Comparison of ENCODE assay signal across 8 mouse cellular contexts in genomic region chr16:52031712-52032251, GRCm38 (mm10). TPM values are rescaled to one million over a fixed set of nuclear protein-coding genes. Genes with fewer than 3 reads are reported as not detected.
DNase-seq lines count a peak whose midpoint lies in the region; ATAC-seq lines count a peak whose summit lies in the region.

No protein-coding gene starts in this region.

- peak; percentile 58 for ATAC-seq in frontal cortex, adult (ENCODE audit: low TSS enrichment)
- ATAC-seq in lung, embryonic 16.5 days (ENCODE audit: low read depth): peak; percentile 90

- H3K4me1 ChIP-seq in hindbrain, embryonic 10.5 days (replicated peaks): peaks cover 29% of the 10 kb centered on the region
- peaks cover 17% of the 10 kb centered on the region for H3K4me1 ChIP-seq in lung, embryonic 16.5 days (replicated peaks; ENCODE audit: control insufficient read depth, insufficient read depth, low read length)

- peak; percentile 36 for DNase-seq in MEL-GATA-1-ER (ENCODE audit: extremely low read depth, low read depth)
- DNase-seq in cerebellum, adult 8-10 months: peak; percentile 76
- DNase-seq in hindbrain, embryonic 10.5 days (ENCODE audit: low spot score): peak; percentile 84
- peak; percentile 82 for DNase-seq in layer of hippocampus, adult 9-11 months
- peak; percentile 92 for DNase-seq in ovary, postnatal 36 days (ENCODE audit: low spot score)
- DNase-seq in thymus, postnatal 25 days: peak; percentile 69

- peaks cover 30% of the 10 kb centered on the region for H3K36me3 ChIP-seq in hindbrain, embryonic 10.5 days
- peaks cover 14% of the 10 kb centered on the region; the same call in 1 of the 2 replicates for H3K36me3 ChIP-seq in lung, embryonic 16.5 days (ENCODE audit: control insufficient read depth, insufficient read depth, low read length)

- WGBS in hindbrain, embryonic 10.5 days: under 1% methylated on average over 37 of the region's 37 CpGs
- under 1% methylated on average over 37 of the region's 37 CpGs for WGBS in lung, embryonic 16.5 days

- H3K4me2 ChIP-seq in lung, embryonic 16.5 days (ENCODE audit: low read depth, low read length): peak overlapping the region; percentile 69

- H3K9ac ChIP-seq in lung, embryonic 16.5 days (ENCODE audit: low read length): peak overlapping the region; percentile 98

- no peaks in the 10 kb centered on the region for H3K27me3 ChIP-seq in hindbrain, embryonic 10.5 days (ENCODE audit: insufficient read depth, poor library complexity, severe bottlenecking)
- no peaks in the 10 kb centered on the region for H3K27me3 ChIP-seq in lung, embryonic 16.5 days (ENCODE audit: control insufficient read depth, insufficient read depth, low read depth, low read length)

- no peaks in the 10 kb centered on the region for H3K9me3 ChIP-seq in hindbrain, embryonic 10.5 days
- H3K9me3 ChIP-seq in lung, embryonic 16.5 days (ENCODE audit: control insufficient read depth, low read length): no peaks in the 10 kb centered on the region

- H3K27ac ChIP-seq in hindbrain, embryonic 10.5 days: peak overlapping the region; percentile 99
- peak overlapping the region; percentile 99 for H3K27ac ChIP-seq in lung, embryonic 16.5 days (ENCODE audit: low read length)

- peak overlapping the region; percentile 98 for H3K4me3 ChIP-seq in hindbrain, embryonic 10.5 days
- peak overlapping the region; percentile 94 for H3K4me3 ChIP-seq in lung, embryonic 16.5 days (ENCODE audit: low read length)

RNA-seq across cellular contexts. Expression of gene Cblb, which starts 0.8 kb away (rescaled TPM):
- 34.8 and 42.6 TPM in 2 replicates for polyA plus RNA-seq in hindbrain, embryonic 10.5 days (2016; fragmentation: Nextera tagmentation; extraction: Ambion mirVana)
- 14.6 and 15.3 TPM in 2 replicates for polyA plus RNA-seq in lung, embryonic 16.5 days (2015; fragmentation: Nextera tagmentation; extraction: Ambion mirVana)

Comparison
In these comparisons a context has a peak if more than half of its experiments do, and no peak if none do; other contexts are left out.
1. Peak in every context shown above with its lines: DNase-seq, ATAC-seq, H3K4me3 ChIP-seq and H3K27ac ChIP-seq.
2. DNase-seq: peak in every context shown above with its lines; median percentile 92 in ovary, postnatal 36 days; 84 in hindbrain, embryonic 10.5 days; 82 in layer of hippocampus, adult 9-11 months; 76 in cerebellum, adult 8-10 months; 69 in thymus, postnatal 25 days; 36 in MEL-GATA-1-ER.